In the genomic region with DNA sequence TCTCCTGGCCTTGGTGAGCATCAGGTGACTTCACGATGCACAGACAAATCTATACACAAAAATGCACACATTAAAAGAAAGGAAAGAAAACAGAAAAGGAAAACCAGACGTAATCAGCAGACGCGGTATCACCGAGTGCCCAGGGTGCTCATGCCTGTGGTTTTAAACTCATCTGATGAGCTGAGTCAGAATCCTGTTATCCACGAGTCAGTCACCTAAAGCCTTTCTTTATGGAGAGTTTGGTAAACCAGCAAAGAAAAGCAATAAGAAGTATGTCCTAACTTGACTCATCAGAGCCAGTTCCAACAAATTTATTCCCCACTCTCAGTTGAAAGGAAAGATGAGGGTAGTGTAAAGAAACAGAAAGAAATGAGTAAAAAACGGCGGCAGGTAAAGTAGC, we compare ENCODE assay signal across 20 mouse cellular contexts.
"Had no signal": no experiment of that assay in that cellular context is flagged by ENCODE, and none has a peak within 500 bp of the region (broad histone marks: within the 10 kb centered on the region; RNA-seq: fewer than 3 reads in every experiment).

No protein-coding gene starts in this region.

- DNase-seq: liver, postnatal 0 days; lung, adult 2 months; retina, postnatal 1 day; right cerebral cortex, adult 18-20 months; right cerebral cortex, postnatal 25 days; right cerebral cortex, postnatal 4 days; spleen, adult 18-20 months; thymus, adult 18-20 months; thymus, postnatal 14 days; thymus, postnatal 36 days had no signal

- ATAC-seq: liver, postnatal 0 days; lung, postnatal 0 days; midbrain, embryonic 13.5 days; midbrain, embryonic 15.5 days had no signal

- H3K9me3 ChIP-seq: liver, embryonic 15.5 days; lung, embryonic 15.5 days; megakaryocyte, embryonic 14.5 days; midbrain, embryonic 13.5 days; midbrain, embryonic 15.5 days; neural tube, embryonic 13.5 days; neural tube, embryonic 15.5 days had no signal

- H3K36me3 ChIP-seq: liver, embryonic 15.5 days; lung, embryonic 15.5 days; midbrain, embryonic 13.5 days; midbrain, embryonic 15.5 days; neural tube, embryonic 13.5 days; neural tube, embryonic 15.5 days had no signal

- H3K4me3 ChIP-seq: liver, embryonic 15.5 days; lung, embryonic 15.5 days; megakaryocyte, embryonic 14.5 days; midbrain, embryonic 13.5 days; midbrain, embryonic 15.5 days; neural tube, embryonic 13.5 days; neural tube, embryonic 15.5 days had no signal

- H3K4me2 ChIP-seq: liver, embryonic 15.5 days; lung, embryonic 15.5 days; midbrain, embryonic 11.5 days; midbrain, embryonic 13.5 days; midbrain, embryonic 15.5 days; neural tube, embryonic 13.5 days; neural tube, embryonic 15.5 days had no signal

- H3K27me3 ChIP-seq: liver, embryonic 15.5 days; lung, embryonic 15.5 days; midbrain, embryonic 13.5 days; midbrain, embryonic 15.5 days; neural tube, embryonic 13.5 days; neural tube, embryonic 15.5 days had no signal

- H3K4me1 ChIP-seq: liver, embryonic 15.5 days; midbrain, embryonic 13.5 days; midbrain, embryonic 15.5 days; neural tube, embryonic 13.5 days; neural tube, embryonic 15.5 days had no signal

- H3K27ac ChIP-seq: liver, embryonic 15.5 days; lung, embryonic 15.5 days; macrophage; midbrain, embryonic 13.5 days; midbrain, embryonic 15.5 days; neural tube, embryonic 13.5 days; neural tube, embryonic 15.5 days had no signal

- H3K9ac ChIP-seq: liver, embryonic 15.5 days; liver, postnatal 0 days; lung, embryonic 15.5 days; midbrain, embryonic 13.5 days; midbrain, embryonic 15.5 days; neural tube, embryonic 13.5 days; neural tube, embryonic 15.5 days had no signal
